Mouse (Mus musculus): Measurements from ENCODE around the gene Adamts17.

DNA sequence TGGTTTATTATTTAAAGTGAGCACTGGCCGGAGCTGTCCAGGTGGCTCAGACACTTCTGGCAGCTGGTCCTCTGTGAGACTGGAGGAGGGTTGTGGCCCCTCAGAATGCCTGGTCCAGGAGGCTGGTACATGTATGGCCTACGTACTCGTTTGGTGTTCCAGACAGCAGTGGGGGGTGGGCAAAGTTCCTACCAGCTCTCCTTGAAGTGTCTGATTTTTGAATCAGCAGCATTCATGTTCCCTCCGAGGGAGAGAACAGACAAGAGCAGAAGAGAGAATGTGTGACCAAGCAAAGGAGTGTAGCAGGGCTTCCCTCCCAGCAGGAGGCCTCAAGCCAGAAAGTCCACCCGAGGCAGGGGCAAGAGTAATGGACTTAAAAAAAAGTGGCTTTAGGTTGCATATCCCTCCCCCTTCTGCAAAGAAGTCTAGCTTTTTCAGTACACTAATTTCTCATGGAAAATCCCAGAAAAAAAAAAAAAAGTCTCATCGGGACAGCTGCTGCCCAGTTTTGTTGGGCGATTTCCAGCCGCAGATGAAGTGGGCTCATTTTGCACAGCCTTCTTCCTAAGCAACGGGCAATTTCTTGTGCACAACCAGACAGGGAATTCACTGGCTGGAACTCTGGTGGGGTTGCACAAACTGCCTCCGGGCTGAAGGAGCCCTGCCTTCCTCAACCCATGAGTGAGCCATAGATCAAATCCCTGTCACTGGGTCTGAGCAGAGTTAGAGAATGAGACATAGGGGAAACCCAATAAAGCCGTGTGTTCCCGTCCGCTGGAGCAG lies 28.4 kb downstream of the Adamts17 start:
- no peak for TF ChIP-seq GATA1 (IDR thresholded peaks at IDR 0.05; ENCODE audit: low read length)
- TF ChIP-seq TAL1 (IDR thresholded peaks at IDR 0.05; ENCODE audit: low read length) = no peak
